Mouse (Mus musculus): ENCODE data around the gene Ap1g2. TPM values are rescaled to one million over a fixed set of nuclear protein-coding genes. Genes with fewer than 3 reads are reported as not detected.

Gene Ap1g2
- 20.4 and 21.0 TPM in 2 replicates for polyA plus RNA-seq (2012; rRNA removed)

DNA sequence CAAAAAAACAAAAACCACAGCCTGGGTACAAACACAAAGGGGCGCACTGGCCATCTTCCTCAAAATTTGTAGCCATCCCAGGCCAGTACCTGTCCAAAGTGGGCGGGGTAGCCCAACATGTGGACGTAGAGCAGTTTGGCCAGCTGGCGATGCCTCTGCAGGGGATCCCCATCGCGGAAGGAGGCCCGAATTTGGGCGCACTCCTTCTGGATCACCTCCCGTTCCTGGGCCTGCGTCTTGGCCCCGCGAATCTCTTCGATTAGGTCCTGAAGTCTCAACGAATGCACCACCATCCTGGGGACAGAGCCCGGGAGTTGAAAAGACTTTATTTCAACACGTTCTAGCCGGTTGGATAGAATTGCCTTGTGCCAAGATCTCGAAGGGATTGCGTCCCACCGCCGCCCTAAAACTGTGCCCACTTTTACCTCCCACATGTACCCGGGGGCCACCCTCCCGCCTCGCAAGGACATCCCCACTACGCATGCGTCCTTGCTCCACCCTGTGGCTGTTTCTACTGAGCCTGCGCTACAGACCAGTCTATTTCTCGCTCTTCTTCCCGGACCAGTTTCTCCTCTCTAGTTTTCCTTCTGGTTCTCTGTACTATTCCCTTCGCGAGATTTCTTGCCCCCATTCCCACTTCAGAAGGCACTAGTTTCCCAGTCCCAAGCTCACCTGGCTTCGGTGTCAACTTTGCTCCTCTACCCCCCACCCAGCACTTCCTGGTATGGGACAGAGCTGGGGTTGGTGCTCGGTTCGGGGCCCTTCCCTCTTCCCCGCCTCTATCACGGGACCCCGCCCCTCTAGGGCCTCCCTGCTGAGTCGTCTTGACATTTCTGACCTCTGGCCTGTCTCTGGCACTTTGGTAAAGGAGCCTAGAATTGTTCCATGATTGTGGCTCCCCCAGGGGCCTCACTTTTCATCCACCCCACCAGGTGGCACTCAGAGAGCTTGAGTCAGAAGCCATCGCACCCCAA, at the start of gene Ap1g2:
Ap1g2 (minus strand) TSS at position 758 of the 974 bp plus-strand sequence.

DNA sequence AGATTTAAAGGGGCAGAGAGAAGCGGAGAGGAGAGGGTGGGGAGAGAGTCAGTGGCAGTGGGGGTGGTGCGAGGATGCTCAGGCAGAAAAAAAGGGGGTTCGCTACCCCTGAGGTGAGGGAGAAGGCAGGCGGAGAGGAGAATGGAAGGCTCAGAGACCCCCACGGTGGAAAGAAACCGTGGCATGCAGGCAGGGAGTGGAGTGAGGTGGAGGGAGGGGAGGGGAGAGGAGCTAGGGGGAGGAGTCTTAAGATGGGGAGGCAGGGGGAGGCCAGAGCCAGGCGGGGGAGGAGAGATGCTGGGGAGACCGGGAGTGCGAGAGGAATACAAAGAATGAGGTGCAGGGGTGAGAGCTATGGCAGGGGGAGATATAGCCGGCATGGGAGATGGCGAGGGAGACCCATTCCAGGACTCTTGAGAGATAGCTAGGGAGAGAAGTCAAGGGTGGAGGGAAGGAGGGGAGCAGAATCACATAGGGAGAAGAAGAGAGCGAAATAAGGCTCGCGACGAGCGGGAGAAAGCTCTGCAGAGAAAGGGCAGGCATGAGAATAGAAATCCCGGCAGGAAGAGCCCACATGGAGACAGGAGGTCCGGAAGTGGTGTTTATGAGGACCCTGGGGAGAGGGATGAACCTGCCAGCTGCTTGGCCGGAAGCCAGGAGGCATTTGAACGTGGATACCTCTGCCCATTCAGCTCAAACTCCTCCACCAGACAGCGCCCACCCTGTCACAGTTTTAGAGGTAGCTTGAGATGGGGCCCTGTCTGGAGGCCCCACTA, 10.2 kb upstream of the Ap1g2 start, which contains the start of gene Jph4:
Jph4 (minus strand) TSS at position 511 of the 776 bp plus-strand sequence.

DNA sequence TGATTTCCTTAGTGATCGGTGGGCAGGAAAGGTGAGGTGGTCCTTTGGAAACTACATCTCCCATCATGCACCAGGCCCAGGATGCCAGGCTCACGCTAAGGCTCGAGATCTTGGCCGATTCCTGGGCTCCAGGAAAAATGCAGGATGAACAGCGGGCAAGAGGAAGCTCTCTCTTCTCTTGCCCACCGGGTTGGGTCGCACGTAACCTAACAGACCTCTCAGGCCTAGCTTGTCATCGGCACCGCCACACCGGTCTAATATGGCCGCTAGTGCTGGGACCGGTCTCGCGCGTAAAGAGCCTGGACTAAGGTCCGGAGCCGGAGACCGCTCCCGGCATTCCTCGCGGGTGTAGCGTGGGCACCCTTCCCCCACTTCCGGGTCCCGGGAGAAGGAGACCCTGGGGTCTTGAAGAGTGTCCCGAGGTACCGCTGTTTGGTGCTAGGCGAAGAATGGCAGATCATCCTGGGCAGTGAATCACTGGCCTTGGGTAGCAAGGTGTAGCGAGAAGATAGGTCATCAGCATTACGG, 11.6 kb downstream of the Ap1g2 start, which contains the start of gene Thtpa:
Thtpa (plus strand) TSS at position 81 of the 528 bp plus-strand sequence.

DNA sequence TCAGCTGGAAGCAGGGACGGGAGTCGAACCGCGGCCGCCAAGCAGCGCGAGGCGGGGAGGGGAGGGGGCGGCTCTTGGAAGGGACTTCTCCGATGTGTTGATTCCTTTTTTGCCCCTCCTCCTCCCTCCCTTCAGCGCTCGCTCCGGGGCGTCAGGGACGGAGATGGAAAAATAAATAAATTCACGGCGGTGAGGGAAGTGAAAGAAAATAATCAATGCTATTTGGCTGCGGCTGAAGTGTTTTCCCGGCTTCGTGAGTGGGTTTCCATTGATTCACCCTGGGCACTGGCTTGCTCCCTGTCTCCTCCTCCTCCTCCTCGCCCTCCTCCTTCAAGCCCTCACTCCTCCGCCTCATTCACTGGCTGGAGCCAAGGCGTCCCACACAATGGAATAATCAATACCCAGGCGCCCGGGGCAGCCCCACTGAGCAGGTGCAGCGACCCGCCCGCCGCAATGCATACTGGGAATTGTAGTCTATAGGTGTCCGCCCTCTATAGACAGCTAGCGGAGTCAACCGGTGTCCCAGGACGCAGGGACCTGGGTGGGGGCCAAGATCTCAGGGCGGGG, 14.3 kb downstream of the Ap1g2 start, which contains the start of gene Zfhx2:
Zfhx2 (minus strand) TSS at position 314 of the 567 bp plus-strand sequence.

Other genes with a start within 250 kb of the Ap1g2 start
- 6.2 and 8.5 TPM in 2 replicates for gene Homez, start 235.6 kb downstream of the Ap1g2 start, polyA plus RNA-seq (2012; rRNA removed)
- gene Ppp1r3e, start 229.0 kb downstream of the Ap1g2 start, polyA plus RNA-seq (2012; rRNA removed) = 25.1 and 26.0 TPM in 2 replicates
- gene Bcl2l2, start 223.2 kb downstream of the Ap1g2 start, polyA plus RNA-seq (2012; rRNA removed) = 44.3 and 49.5 TPM in 2 replicates
- gene Gm20521, start 223.2 kb downstream of the Ap1g2 start, polyA plus RNA-seq (2012; rRNA removed) = 0.26 and 0.39 TPM in 2 replicates
- gene Pabpn1, start 214.1 kb downstream of the Ap1g2 start, polyA plus RNA-seq (2012; rRNA removed) = 602 and 626 TPM in 2 replicates
- gene Slc22a17, start 193.5 kb downstream of the Ap1g2 start, polyA plus RNA-seq (2012; rRNA removed) = 621 and 624 TPM in 2 replicates
- 18.4 and 20.5 TPM in 2 replicates for gene Efs, start 180.5 kb downstream of the Ap1g2 start, polyA plus RNA-seq (2012; rRNA removed)
- 0.17 and 0.33 TPM in 2 replicates for gene Il25, start 173.9 kb downstream of the Ap1g2 start, polyA plus RNA-seq (2012; rRNA removed)
- 13.8 and 16.4 TPM in 2 replicates for gene Cmtm5, start 170.3 kb downstream of the Ap1g2 start, polyA plus RNA-seq (2012; rRNA removed)
- 0.12 and 0.34 TPM in 2 replicates for gene Myh6, start 139.7 kb downstream of the Ap1g2 start, polyA plus RNA-seq (2012; rRNA removed)
- gene Gm17428, start 129.7 kb downstream of the Ap1g2 start, polyA plus RNA-seq (2012; rRNA removed) = not detected in 2 replicates
- gene Myh7, start 112.0 kb downstream of the Ap1g2 start, polyA plus RNA-seq (2012; rRNA removed) = 9.7 and 15.0 TPM in 2 replicates
- gene Ngdn, start 91.1 kb downstream of the Ap1g2 start, polyA plus RNA-seq (2012; rRNA removed) = 45.2 and 47.4 TPM in 2 replicates
- gene Zfhx2, start 14.3 kb downstream of the Ap1g2 start, polyA plus RNA-seq (2012; rRNA removed) = 8.5 and 9.9 TPM in 2 replicates
- gene Thtpa, start 11.8 kb downstream of the Ap1g2 start, polyA plus RNA-seq (2012; rRNA removed) = 18.8 and 20.8 TPM in 2 replicates
- 221 and 240 TPM in 2 replicates for gene Jph4, start 10.3 kb upstream of the Ap1g2 start, polyA plus RNA-seq (2012; rRNA removed)
- 0.25 and 0.83 TPM in 2 replicates for gene Dhrs2, start 115.4 kb upstream of the Ap1g2 start, polyA plus RNA-seq (2012; rRNA removed)

All from central nervous system, embryonic 18 days (tissue).